Mouse (Mus musculus): ENCODE results near the gene Map1s.

The Map1s gene

DNA sequence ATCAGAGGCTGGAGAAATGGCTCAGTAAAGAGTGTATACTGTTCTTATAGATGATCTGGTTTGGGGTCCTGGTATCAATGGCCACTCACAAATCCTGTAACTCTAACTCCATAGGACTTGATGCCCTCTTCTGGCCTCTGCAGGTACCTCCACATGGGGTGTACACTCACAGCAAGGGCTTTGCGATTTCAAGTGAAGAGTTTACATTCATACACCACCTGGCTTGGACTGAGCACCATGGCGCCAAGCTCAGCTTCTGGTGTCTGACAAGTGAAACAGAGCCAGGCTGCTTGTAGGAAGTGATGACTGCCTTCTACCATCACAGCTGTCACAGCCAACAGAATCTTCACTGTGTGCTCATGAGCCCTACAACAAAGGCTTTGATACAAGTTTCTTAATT, 35.7 kb downstream of the Map1s start:
- DNase-seq (ENCODE audit: low read depth, low spot score), result peak; percentile 60

DNA sequence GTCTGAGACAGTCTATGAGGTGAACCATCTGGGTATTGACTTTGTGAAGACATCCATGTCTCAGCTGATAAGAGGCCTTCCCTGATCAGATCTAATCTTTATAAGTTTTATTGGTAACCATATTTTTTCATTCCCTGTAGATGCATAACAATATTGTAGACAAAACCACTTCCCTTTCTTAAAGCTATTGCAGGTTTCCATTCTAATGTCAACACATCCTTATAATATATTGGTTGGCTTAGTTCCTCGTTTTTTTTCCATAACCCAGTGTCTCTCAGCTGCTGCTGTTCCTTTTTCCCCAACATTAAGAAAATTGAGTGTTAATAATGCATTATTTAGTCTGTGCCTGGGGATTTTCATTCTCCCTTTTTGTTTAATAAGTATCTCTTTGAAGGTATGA, 37.5 kb downstream of the Map1s start:
- no peak for DNase-seq (ENCODE audit: low read depth, low spot score)

DNA sequence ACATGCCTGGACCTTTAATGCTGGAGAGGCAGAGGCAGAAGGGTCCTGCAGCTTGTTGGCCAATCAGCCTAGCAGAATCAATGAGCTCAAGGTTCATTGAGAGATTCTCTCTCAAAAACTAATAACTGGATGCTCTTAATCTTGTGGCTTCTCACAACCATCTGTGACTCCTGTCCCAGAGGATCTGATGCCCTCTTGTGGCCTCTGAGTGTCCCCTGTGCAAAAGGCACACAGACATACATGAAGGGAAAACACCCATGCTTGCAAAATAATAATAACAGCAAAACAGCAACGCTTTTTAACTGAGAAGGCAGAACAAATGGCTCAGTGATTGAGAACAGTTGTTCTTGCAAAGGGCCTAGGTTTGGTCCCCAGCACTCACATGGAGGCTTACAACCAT, 44.1 kb downstream of the Map1s start:
- peak; percentile 21 for DNase-seq (ENCODE audit: low read depth, low spot score)

DNA sequence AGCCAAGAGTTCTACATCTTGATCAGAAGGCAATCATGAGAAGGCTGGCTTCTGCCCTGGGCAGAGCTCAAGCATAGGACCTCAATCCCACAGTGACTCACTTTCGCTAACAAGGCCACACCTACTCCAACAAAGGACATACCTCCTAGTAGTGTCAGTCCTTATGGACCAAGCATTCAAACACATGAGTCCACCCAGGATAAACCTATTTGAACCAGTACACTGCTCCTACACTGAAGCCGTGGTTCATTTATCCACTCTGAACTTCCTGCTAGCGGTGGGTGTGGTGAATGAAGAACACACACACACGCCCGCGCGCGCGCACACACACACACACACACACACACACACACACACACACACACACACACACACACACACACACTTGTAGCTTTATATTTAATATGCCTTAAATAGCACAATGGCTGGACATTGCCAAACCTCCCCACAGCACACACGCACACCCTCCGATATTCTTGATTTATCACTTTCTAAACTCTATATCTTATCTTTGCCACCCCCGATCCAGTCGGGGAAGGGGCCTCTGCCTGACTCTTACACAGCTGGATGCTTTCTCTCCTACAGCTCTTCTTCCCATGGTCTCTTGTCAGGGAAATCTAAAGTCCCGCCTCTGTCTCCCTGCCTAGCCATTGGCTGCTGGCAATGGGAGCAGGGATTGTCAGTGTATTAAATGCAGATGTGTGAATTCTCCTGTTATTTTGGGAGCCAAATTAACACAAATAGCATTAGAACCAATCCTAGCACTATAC, 55.2 kb downstream of the Map1s start:
- no peak for DNase-seq (ENCODE audit: low read depth, low spot score)

DNA sequence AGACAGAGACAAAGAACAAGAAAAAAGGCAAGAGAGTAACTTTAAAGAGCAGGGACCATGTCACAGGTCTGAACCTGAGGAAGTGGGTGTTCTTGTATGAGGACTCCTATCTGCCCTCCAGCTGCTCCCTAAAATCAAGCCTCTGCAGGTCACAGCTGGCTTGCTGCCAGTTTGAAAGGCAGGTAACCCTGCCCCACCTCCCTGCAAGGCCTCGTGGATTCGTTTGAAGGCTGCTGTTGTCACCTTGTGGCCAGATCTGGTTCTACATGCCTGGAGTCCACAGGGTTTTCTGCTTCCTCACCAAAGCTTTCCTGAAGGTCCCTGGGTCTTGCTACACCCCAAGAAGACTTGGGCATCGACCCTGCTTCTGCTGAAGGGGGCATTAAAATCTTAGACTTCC, 58.4 kb downstream of the Map1s start:
- DNase-seq (ENCODE audit: low read depth, low spot score), result peak; percentile 79

DNA sequence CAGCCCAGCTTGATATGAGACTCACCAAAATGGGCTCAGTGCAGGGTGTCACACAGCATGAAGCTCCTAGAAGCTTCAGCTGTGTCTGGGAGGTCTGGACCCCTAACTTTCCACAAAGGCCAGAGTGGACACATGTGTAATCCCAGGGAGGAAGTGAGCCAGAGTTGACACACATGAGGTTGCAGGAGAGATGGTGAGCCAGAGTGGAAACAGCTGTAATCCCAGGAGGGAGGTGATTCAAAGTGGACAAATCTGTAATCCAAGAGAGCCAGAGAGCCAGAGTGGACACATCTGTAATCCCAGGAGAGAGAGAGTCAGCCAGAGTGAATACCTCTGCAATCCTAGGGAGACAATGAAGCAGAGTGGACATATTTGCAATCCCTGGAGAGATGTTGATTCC, 59.1 kb downstream of the Map1s start:
- no peak for DNase-seq (ENCODE audit: low read depth, low spot score)

All from ZHBTc4 (cell line).